Mouse (Mus musculus) kidney, postnatal 10 days (tissue): ENCODE measurements at regions not wholly inside any gene's neighbourhood (a gene's known extent, or its start where the extent isn't known, plus 50 kb on each side); places are given as distances from the start of the nearest gene placed in this dataset.

ENCODE experiments used
- DNase-seq: peaks from one replicate; pipeline ENCODE4 v3.0.0; 2021; ENCODE audit warnings: mixed read lengths

- DNase-seq = no peak
Observed at GRCm38 (mm10) chr6:100475341-100475955, 188.2 kb upstream of the Rybp start.

DNA sequence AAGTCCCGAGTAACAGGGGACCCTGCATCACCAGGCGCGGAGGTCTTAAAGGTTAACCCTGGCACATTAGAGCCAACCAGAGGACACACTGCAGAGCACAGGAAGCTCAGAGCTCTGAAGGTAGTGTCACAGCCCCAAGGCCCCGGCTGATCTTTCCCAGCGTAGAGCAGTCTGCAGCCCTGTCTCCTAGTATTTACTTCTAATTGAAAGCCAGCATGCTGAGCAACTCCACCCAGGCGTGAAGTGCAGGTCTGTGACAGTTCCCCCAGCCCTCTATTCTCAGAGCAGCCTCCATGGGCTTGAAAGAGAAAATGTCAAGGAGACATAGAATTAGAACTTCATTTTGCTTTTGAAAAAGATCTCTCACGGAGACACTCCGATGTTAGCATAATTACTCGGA lies 187.0 kb upstream of the Rybp start:
- DNase-seq = no peak

GRCm38 (mm10) chr6:100470071-100470470 lies 182.8 kb upstream of the Rybp start:
- no peak for DNase-seq

DNA sequence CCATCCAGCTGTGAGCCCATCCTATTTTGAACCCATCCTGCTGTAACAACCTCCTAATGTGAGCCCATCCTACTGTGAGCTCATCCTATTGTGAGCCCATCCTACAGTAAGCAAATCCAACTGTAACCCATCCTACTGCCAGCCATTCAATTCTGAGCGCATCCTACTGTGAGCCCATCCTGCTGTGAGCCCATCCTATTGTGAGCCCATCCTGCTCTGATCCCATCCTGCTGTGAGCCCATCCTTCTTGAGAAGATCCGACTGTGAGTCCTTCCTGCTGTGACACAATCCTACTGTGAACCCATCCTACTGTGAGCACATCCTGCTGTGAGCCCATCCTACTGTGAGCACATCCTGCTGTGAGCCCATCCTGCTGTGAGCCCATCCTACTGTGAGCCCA lies 175.5 kb upstream of the Rybp start:
- DNase-seq = no peak

GRCm38 (mm10) chr6:100453401-100453800 lies 166.1 kb upstream of the Rybp start:
- DNase-seq = no peak

DNA sequence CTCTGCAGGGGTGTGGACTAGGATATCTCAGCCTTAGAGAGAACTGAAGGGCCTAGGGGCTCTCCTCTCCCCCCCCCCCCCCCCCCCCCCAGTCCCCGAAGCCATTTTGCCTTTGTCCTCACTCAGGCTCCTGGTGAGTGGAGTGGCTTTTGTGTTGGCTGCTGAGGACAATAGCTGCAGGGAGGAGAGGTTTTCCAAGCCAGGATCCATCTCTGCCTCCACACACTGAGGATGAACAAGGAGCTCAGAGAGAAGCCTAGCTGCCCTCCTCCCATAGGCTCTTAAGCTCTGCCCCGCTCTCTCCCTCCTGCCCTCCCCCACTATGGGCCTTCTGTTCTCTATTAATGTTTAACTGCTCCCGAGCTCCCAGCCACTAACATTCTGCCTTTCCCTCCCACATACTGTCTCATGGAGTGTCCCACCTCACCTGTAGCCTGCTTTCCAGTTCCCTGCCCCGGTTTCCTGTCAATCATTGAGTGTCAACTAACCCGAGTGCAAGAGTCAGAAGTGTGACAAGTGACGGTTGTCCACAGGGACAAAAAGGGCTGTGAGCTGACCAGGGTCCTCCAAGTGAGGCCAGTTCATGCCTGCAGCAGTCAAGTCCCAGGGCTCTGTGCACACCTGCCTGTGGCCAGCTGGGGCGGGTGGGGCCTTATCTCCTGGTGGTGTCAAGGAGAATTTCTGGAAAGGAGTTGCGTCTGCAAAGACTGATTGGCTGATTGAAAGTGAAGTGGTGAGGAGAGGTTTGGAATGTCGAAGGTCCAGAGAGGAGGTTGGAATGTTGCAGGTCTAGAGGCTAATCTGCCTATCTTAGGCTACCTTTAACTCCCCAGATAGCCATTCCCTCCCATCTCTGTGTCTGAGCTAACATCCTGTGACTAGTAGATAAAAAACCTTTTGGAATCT lies 165.1 kb upstream of the Rybp start:
- no peak for DNase-seq

DNA sequence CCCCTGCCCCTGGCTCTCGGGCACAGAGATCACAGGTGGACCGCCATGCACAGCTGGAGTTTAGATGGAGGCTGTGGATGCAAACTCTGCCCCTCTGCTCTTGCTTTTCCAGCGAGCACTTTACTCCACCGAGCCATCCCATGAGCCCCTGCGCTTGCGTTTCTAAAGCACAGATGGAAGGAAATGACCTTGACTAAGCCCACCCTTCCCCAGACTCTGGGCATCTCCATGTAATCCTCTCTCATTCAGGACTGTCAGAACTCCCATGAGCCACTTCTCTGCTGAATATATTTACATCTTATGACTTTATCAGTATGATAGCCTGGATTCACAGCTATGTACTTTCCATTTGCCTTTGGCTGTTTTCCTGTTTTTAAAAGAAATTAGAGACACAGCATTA lies 162.8 kb upstream of the Rybp start:
- DNase-seq = no peak

GRCm38 (mm10) chr6:100449087-100449486 lies 161.8 kb upstream of the Rybp start:
- DNase-seq = no peak

DNA sequence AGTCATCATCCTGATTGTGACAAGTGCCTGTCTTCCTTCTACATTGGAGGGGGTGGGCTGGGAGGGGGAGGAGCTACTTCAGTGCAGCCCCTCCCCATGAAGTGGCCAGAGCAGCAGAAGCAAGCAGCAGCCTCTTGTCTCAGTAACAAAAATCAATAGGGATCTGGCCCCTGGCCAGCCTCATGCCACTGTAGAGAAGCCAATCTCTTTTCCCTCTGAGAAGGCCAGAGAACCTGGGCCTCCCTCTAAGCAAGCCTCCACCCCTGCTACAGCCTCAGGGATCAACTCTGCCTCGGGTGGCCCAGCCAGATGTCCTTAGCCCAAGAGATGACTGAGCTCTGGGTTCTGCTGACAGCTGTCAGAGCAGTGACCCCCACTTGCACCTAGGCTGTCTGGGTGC lies 159.9 kb upstream of the Rybp start:
- no peak for DNase-seq

- no peak for DNase-seq
Observed at GRCm38 (mm10) chr6:100446804-100447203, 159.5 kb upstream of the Rybp start.

DNA sequence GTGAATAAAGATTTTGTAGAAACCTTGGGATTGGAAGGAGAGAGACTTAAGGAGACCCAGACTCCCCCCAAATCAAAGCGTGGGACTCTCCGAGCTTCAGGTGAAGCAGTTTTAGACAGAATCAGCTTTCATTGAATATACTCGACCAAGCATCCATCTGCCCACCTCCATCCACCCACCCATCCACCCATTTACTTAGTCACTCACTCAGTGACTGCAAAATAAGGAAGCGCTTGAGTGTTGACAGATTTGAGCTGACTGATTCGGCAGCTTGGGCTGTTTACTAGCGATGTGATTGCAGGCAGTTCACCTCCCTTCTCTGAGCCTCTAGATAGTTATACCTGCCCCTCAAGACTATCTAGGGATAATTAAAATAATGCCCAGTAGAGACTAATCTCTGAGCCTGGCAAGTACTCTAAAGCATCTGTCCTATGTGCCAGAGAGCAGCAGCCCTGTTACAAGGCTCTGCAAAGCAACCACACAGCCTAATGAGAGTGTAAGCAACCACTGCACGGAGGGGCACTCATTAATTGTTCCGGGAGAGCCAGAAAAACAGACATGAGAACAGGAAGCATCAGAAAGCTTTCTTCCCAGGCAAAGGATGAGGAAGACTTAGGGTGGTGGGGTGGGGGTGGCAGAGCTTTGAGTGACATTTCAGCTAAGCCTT lies 151.9 kb upstream of the Rybp start:
- DNase-seq = no peak

GRCm38 (mm10) chr6:100438511-100438991 lies 151.3 kb upstream of the Rybp start:
- peak; percentile 49 for DNase-seq

- no peak for DNase-seq
Observed at GRCm38 (mm10) chr6:100437980-100438379, 150.7 kb upstream of the Rybp start.

DNA sequence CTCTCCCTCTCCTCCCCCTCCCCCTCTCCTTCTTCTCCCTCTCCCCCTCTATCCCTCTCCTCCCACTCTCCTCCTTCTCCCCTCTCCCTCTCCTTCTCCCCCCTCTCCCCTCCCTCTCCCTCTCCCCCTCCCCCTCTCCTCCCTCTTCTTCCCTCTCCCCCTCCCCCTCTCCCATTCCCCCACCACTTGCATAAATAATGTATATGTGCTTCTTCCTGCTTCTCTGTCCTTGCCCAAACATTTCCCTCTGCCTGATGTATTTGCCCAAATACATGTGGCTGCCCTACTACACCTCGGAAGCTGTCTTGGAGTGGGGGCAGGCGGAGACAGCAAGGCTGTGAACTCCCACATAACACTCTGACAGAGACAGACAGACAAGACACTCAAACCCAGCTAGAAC lies 149.2 kb upstream of the Rybp start:
- no peak for DNase-seq

- no peak for DNase-seq
Observed at GRCm38 (mm10) chr6:100435222-100435621, 147.9 kb upstream of the Rybp start.

GRCm38 (mm10) chr6:100433534-100433867 lies 146.2 kb upstream of the Rybp start:
- no peak for DNase-seq

DNA sequence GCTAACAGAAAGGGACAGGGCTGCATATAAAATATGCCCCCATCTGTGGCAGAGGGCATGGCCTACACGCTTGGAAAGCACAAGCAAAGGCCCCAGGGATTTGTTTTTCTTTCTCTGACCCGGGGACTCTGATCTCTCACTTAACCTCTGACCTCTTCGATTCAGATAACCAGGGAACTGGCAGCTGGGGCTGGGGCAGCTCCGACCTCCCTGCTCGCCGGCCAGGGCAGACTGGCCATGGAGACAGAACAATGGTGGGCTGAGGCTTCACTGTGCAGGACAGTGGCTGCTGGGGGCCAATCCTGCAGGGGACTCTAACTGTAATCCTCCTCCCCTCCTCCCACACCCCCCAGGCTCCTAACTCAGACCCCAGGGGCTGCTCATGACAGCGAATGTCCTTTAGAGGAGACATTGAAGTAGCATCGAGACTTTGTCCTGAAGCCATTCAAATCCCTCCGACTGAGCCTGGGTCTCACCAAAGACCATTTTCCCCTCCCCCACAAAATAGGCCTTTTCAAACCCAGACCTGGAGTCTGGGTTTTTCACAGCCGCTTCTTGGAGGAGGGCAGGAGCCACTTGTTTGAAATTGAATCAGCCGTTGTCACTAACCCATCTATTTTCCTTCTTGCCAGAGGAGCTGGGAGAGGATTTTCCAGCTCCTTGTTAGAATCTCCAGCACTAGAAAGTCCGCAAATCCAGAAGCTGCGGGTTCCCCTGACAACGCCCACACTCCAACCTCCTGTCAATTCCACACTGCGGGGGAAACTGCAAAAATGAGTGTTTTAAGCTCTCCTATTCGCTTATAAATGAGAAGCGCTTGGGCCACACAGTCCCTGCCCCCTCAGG lies 145.6 kb upstream of the Rybp start:
- no peak for DNase-seq

GRCm38 (mm10) chr6:100430286-100430685 lies 143.0 kb upstream of the Rybp start:
- no peak for DNase-seq

DNA sequence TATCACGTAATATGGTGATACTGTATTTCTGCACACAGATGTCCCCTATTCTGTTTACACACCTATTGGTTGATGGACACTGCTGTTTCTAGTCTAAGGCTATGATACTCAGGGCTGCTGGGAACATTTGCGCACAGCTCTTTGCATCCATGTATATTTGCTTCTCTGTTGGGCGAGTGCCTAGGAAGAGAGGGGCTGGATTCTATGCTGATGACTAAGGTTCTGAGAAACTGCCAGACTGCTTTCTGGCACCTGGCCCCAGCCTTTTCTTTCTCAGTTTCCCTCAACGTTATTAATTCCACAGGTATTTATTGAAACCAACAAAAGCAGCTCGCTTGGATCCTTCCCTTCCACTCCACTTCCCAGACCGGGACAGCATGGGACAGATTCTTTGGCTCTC lies 142.2 kb upstream of the Rybp start:
- no peak for DNase-seq

GRCm38 (mm10) chr6:100428759-100429158 lies 141.5 kb upstream of the Rybp start:
- no peak for DNase-seq

- DNase-seq = no peak
Observed at GRCm38 (mm10) chr6:100425551-100425950, 138.3 kb upstream of the Rybp start.

- DNase-seq = peak; percentile 24
Observed at GRCm38 (mm10) chr6:100424788-100425403, 137.6 kb upstream of the Rybp start.
